Mouse (Mus musculus) thymus, postnatal 4 days (tissue): ENCODE data around the gene Nyap1.

Experiments used
- DNase-seq: peaks from one replicate; pipeline ENCODE4 v3.0.0; 2021

The Nyap1 gene

DNA sequence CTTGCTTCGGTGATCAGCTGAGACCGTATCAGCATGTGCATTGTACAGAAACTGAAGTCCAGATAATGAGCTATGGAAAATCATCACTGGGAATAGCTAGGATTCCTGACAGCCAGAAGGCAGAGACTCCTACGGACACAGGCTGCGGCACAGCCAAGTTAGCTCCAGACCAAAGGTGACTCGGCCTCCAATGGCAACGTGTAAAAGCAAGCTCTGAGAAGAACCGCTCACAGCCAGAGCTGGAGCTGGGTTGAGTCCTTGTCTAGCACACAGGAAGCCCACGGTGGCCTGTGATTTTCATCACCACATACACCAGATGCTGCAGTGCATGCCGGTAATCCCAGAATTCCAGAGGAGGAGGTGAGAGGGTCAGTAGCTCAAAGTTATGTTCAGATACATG, 50.9 kb downstream of the Nyap1 start:
- peak; percentile 44 for DNase-seq

DNA sequence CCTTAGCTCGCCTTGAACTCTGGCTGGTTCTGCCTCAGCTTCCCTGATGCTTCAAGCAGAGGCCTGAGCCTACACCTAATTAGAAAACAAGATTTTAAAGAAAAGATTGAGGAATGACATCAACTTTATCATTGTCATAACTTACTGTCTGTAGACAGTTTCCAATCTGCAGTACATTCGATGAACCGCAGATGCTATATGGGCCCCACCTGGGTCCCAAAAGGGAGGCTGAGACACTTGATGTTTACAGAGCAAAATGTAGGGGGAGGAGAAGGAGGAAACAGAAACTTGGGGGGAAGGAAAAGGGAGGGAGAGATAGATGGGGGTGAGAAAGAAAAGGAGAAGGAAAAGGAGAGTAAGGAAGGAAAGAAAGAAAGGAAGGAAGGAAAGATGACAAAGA, 51.4 kb downstream of the Nyap1 start:
- DNase-seq: peak; percentile 42

DNA sequence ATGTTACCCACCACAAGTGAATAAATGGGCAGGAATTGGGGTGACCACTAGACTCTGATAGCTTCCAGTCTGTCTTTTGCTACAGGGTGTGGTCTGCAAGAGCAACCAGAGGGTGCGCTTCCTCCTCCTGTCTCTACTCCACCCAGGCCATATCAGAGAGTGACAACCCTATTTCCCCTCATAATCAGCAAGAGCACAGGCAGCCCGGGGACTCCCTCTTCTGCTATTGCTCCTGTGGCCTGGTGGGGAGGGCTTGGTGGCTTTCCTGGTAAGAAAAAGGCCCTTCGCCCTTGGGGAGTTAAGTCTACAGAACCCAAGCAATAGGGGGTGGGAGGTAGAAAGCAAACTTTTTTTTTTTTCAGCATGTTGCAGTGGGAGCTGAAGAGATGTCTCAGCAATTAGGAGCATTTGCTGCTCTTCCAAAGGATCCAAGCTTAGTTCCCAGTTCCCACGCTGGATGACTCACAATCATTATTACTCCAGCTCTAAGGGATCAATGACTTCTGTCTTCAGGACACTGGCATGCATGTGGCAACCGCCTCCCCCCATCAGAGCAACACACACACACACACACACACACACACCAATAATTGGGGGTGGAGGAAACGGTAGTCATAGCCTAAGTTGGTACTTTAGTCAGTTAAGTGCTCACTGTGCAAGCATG, 55.1 kb downstream of the Nyap1 start:
- peak; percentile 60 for DNase-seq

DNA sequence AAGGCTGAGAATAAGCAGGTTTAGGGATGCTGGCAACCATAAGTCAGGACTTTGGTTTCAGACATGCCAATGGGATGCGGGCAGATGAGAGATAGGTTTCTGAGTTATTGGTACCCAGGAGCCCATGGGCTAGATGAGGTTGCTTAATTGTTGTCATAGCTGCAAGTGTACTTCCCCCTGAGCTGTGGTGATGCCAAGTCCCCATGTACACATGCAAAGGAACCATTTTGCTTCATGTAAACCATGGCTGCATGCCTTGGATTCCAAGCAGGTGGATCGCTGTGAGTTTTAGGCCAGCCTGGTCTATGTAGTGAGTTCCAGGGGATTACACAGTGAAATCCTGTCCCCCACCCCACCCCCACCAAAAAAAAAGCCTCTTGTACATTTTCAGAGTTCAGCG, 55.8 kb downstream of the Nyap1 start:
- no peak for DNase-seq

DNA sequence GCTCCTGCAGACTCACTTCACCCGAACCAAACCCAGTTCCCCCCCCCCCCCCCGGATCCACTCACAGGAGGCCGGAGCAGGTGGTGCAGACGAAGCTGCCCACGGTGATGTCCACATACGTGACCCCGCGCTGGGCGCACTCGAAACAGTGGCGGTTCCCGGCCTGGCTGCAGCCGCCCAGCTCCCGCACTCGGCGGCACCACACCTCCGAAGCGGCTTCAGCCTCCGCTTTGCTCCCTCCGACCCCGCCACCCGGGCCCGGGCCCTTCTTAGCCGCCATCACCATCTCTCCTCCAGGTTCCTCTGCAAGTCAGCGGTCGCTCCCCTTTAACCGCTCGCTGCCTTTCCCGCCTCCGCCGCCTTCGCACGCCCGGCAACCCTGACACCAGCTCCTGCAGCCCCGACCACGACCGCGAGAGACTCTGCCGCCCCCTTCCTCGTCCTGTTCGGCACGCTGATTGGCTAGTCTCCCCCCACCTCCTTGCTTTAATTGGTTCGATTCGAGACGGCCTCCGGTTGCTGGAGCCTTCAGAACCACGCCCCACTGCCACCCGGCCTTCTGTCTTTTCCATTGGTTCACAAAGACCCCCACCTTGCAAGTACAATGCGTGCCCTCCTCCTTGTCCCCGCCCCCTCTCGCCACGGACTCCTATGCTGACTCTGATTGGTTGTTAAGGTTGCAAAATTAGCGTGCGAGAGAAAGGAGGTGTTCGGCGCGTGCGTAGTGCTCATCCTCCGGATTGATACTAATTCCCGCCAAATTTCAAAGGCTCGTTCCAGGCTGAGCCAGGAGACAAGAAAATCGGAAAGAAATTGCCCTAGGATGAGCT, 56.9 kb downstream of the Nyap1 start, which contains the start of gene Agfg2:
TSS of gene Agfg2 (minus strand) at position 433 of the 830 bp plus-strand sequence.
- DNase-seq: peak; percentile 98

DNA sequence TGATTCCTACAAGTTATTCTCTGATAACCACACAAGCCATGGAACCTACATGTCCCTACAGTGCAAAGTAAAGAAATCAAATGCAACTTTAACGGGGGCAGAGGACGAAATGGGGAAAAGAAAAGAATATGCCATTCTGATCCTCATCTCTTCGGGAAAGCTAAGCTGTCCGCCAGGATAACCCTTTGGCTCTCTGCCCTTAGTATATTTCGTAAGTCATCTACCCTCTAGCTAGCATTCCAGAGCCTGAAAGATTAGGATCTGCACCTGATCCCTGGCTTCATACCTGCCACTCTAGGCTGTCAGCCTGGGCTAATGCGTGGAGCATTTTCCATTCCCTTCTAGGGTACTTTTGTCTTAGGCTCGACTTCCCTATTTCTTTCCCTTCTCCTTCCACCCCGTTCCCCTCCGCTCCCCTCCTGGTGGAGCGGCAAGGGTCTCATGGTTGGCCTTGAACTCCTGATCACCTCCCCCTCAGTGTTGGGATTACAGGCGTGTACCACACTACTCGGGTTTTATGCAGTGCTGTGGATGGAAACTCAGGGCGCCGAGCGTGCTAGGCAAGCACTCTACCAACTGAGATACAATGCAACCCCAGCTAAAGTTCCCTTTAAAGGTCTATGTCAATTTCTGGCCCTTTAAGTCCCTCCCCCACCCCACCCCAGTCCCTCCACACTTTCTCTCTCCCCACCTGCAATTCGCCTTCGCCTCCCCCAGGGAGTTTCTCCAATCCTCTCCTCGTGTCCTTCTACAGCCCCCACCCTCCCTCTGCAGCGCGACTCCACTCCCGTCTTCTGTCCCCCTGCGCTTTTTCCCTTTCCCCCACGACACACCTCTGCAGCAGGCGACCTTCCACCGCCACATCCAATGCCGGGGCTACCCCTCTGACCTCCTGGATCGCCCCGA, 57.8 kb downstream of the Nyap1 start:
- DNase-seq: peak; percentile 57

DNA sequence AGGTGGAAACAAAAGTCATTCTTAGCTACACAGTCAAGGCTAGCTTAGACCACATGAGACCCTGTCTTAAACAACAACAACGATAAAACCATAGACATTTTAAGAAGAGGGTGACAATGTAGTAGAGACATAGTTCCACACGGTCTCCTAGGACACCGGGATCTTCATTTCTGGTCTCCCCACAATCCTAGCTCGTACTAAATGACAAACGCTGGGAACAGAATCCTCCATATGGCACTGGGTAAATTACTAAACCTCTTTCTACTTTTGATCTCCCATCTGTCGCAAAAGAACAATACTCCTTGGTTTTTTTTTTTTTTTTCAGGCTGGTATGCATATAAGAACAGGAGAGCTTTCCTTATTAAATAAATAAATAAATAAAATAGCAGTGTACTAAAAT, 58.9 kb downstream of the Nyap1 start:
- DNase-seq: no peak
